Mouse (Mus musculus): ENCODE measurements around the gene Synpo2l. TPM values are rescaled to one million over a fixed set of nuclear protein-coding genes. Genes with fewer than 3 reads are reported as not detected.

The Synpo2l gene
- polyA plus RNA-seq, 1 experiment from 2014 or later = 3.3 TPM

GRCm38 (mm10) chr14:20696986-20697385 is 28.8 kb upstream of the Synpo2l start:
- H3K36me3 ChIP-seq = peaks cover 36% of the 10 kb centered on the region
- H3K4me2 ChIP-seq = peak overlapping the region; percentile 75
- H3K27me3 ChIP-seq = no peaks in the 10 kb centered on the region
- 22% methylated on average over 1 of the region's 1 CpGs for WGBS
- no peaks in the 10 kb centered on the region for H3K9me3 ChIP-seq
- peak overlapping the region; percentile 94; the same call in 1 of the 2 replicates for H3K9ac ChIP-seq
- ATAC-seq (ENCODE audit: insufficient number of reproducible peaks, insufficient read depth, low FRiP score, low TSS enrichment, low read depth) = no peak
- H3K4me3 ChIP-seq = peak overlapping the region; percentile 87
- no peak overlapping the region for H3K27ac ChIP-seq
- H3K4me1 ChIP-seq = peaks cover 59% of the 10 kb centered on the region

GRCm38 (mm10) chr14:20695761-20696520 is 27.8 kb upstream of the Synpo2l start:
- H3K9me3 ChIP-seq = no peaks in the 10 kb centered on the region
- no peak for ATAC-seq (ENCODE audit: insufficient number of reproducible peaks, insufficient read depth, low FRiP score, low TSS enrichment, low read depth)
- H3K27me3 ChIP-seq = no peaks in the 10 kb centered on the region
- H3K9ac ChIP-seq = peak overlapping the region; percentile 94
- peaks cover 46% of the 10 kb centered on the region for H3K36me3 ChIP-seq
- peak overlapping the region; percentile 87 for H3K4me3 ChIP-seq
- peaks cover 50% of the 10 kb centered on the region for H3K4me1 ChIP-seq
- WGBS = 14% methylated on average over 27 of the region's 27 CpGs
- H3K27ac ChIP-seq = peak overlapping the region; percentile 97
- peak overlapping the region; percentile 75 for H3K4me2 ChIP-seq

GRCm38 (mm10) chr14:20694884-20695760 is 27.0 kb upstream of the Synpo2l start, which contains the start of gene Fut11:
TSS of gene Fut11 (plus strand) at chr14:20694968.
- H3K27me3 ChIP-seq = no peaks in the 10 kb centered on the region
- peak within 1 kb of the TSS; percentile 97 for H3K27ac ChIP-seq
- H3K9ac ChIP-seq = peak within 1 kb of the TSS; percentile 94
- H3K4me3 ChIP-seq = peak within 1 kb of the TSS; percentile 87
- peak within 1 kb of the TSS; percentile 75 for H3K4me2 ChIP-seq
- peaks cover 52% of the 10 kb centered on the region for H3K36me3 ChIP-seq
- WGBS = under 1% methylated on average over 111 of the region's 111 CpGs
- H3K4me1 ChIP-seq = peaks cover 44% of the 10 kb centered on the region
- H3K9me3 ChIP-seq = no peaks in the 10 kb centered on the region
- peak; percentile 87 for ATAC-seq (ENCODE audit: insufficient number of reproducible peaks, insufficient read depth, low FRiP score, low TSS enrichment, low read depth)

- Histone ChIP-seq H3K9me3 (no peaks in the 10 kb centered on the region), H3K4me3 (peak overlapping the region; percentile 87), H3K36me3 (peaks cover 60% of the 10 kb centered on the region), H3K9ac (peak overlapping the region; percentile 94), H3K4me2 (peak overlapping the region; percentile 75), H3K4me1 (peaks cover 38% of the 10 kb centered on the region), H3K27me3 (no peaks in the 10 kb centered on the region), H3K27ac (peak overlapping the region; percentile 97)
- ATAC-seq (ENCODE audit: insufficient number of reproducible peaks, insufficient read depth, low FRiP score, low TSS enrichment, low read depth) = peak; percentile 11; the same call in 1 of the 2 replicates
- 52% methylated on average over 13 of the region's 13 CpGs for WGBS
Measured at GRCm38 (mm10) chr14:20694185-20694883, 26.2 kb upstream of the Synpo2l start.

GRCm38 (mm10) chr14:20693589-20694101 is 25.5 kb upstream of the Synpo2l start:
- ATAC-seq (ENCODE audit: insufficient number of reproducible peaks, insufficient read depth, low FRiP score, low TSS enrichment, low read depth) = no peak
- Histone ChIP-seq H3K4me1 (peaks cover 33% of the 10 kb centered on the region), H3K9ac (no peak overlapping the region), H3K27ac (no peak overlapping the region), H3K4me3 (no peak overlapping the region), H3K27me3 (no peaks in the 10 kb centered on the region), H3K36me3 (peaks cover 65% of the 10 kb centered on the region), H3K4me2 (no peak overlapping the region), H3K9me3 (no peaks in the 10 kb centered on the region)
- 92% methylated on average over 10 of the region's 10 CpGs for WGBS

- WGBS = 90% methylated on average over 6 of the region's 6 CpGs
- H3K36me3 ChIP-seq = peaks cover 76% of the 10 kb centered on the region
- H3K27ac ChIP-seq = no peak overlapping the region
- no peaks in the 10 kb centered on the region for H3K9me3 ChIP-seq
- H3K9ac ChIP-seq = no peak overlapping the region
- no peak overlapping the region for H3K4me3 ChIP-seq
- no peak overlapping the region for H3K4me2 ChIP-seq
- H3K4me1 ChIP-seq = peaks cover 15% of the 10 kb centered on the region
- no peak for ATAC-seq (ENCODE audit: insufficient number of reproducible peaks, insufficient read depth, low FRiP score, low TSS enrichment, low read depth)
- H3K27me3 ChIP-seq = no peaks in the 10 kb centered on the region
Measured at GRCm38 (mm10) chr14:20691772-20692171, 23.6 kb upstream of the Synpo2l start.

- WGBS = 93% methylated on average over 2 of the region's 2 CpGs
- no peak overlapping the region for H3K4me3 ChIP-seq
- no peak overlapping the region for H3K27ac ChIP-seq
- no peak overlapping the region for H3K9ac ChIP-seq
- no peak overlapping the region for H3K4me2 ChIP-seq
- no peak for ATAC-seq (ENCODE audit: insufficient number of reproducible peaks, insufficient read depth, low FRiP score, low TSS enrichment, low read depth)
- peaks cover 98% of the 10 kb centered on the region for H3K36me3 ChIP-seq
- H3K27me3 ChIP-seq = no peaks in the 10 kb centered on the region
- no peaks in the 10 kb centered on the region for H3K4me1 ChIP-seq
- no peaks in the 10 kb centered on the region for H3K9me3 ChIP-seq
Measured at GRCm38 (mm10) chr14:20689009-20689408, 20.9 kb upstream of the Synpo2l start.

GRCm38 (mm10) chr14:20686576-20686975 is 18.4 kb upstream of the Synpo2l start:
- H3K4me3 ChIP-seq = no peak overlapping the region
- H3K36me3 ChIP-seq = peaks cover 98% of the 10 kb centered on the region
- no peak overlapping the region for H3K27ac ChIP-seq
- ATAC-seq (ENCODE audit: insufficient number of reproducible peaks, insufficient read depth, low FRiP score, low TSS enrichment, low read depth) = no peak
- no peaks in the 10 kb centered on the region for H3K27me3 ChIP-seq
- no peak overlapping the region for H3K4me2 ChIP-seq
- WGBS = 93% methylated on average over 3 of the region's 3 CpGs
- no peaks in the 10 kb centered on the region for H3K9me3 ChIP-seq
- H3K9ac ChIP-seq = no peak overlapping the region
- no peaks in the 10 kb centered on the region for H3K4me1 ChIP-seq

GRCm38 (mm10) chr14:20682498-20682897 is 14.3 kb upstream of the Synpo2l start:
- Histone ChIP-seq H3K4me1 (no peaks in the 10 kb centered on the region), H3K4me3 (no peak overlapping the region), H3K27me3 (no peaks in the 10 kb centered on the region), H3K9me3 (no peaks in the 10 kb centered on the region), H3K9ac (no peak overlapping the region), H3K36me3 (peaks cover 100% of the 10 kb centered on the region), H3K4me2 (no peak overlapping the region), H3K27ac (no peak overlapping the region)
- WGBS = 73% methylated on average over 3 of the region's 3 CpGs
- no peak for ATAC-seq (ENCODE audit: insufficient number of reproducible peaks, insufficient read depth, low FRiP score, low TSS enrichment, low read depth)

GRCm38 (mm10) chr14:20681742-20682141 is 13.6 kb upstream of the Synpo2l start:
- no peak overlapping the region for H3K27ac ChIP-seq
- no peak overlapping the region for H3K9ac ChIP-seq
- no peaks in the 10 kb centered on the region for H3K4me1 ChIP-seq
- H3K9me3 ChIP-seq = no peaks in the 10 kb centered on the region
- peaks cover 99% of the 10 kb centered on the region for H3K36me3 ChIP-seq
- 89% methylated on average over 2 of the region's 2 CpGs for WGBS
- no peak overlapping the region for H3K4me2 ChIP-seq
- no peaks in the 10 kb centered on the region for H3K27me3 ChIP-seq
- ATAC-seq (ENCODE audit: insufficient number of reproducible peaks, insufficient read depth, low FRiP score, low TSS enrichment, low read depth) = no peak
- no peak overlapping the region for H3K4me3 ChIP-seq

- WGBS = 90% methylated on average over 4 of the region's 4 CpGs
- Histone ChIP-seq H3K27me3 (no peaks in the 10 kb centered on the region), H3K4me2 (no peak overlapping the region), H3K4me3 (no peak overlapping the region), H3K36me3 (peaks cover 71% of the 10 kb centered on the region), H3K9ac (no peak overlapping the region), H3K4me1 (peaks cover 12% of the 10 kb centered on the region), H3K9me3 (no peaks in the 10 kb centered on the region), H3K27ac (no peak overlapping the region)
- ATAC-seq (ENCODE audit: insufficient number of reproducible peaks, insufficient read depth, low FRiP score, low TSS enrichment, low read depth) = no peak
Measured at GRCm38 (mm10) chr14:20677906-20678305, 9.8 kb upstream of the Synpo2l start.

All from embryonic facial prominence, embryonic 13.5 days (tissue).